Mouse (Mus musculus) stomach, embryonic 16.5 days (tissue): ENCODE data around the gene Znhit6. TPM values are rescaled to one million over a fixed set of nuclear protein-coding genes. Genes with fewer than 3 reads are reported as not detected.
A peak's percentile ranks its signal among the peaks of the same experiment; 100 is the strongest.

ENCODE experiments used
- ATAC-seq: fragments of 200-750 bp; cut with Nextera tagmentation; 2 replicates; pipeline ENCODE4 v1.8.0; 2017; ENCODE audit warnings: moderate number of reproducible peaks, moderate TSS enrichment; ENCODE audit not compliant: insufficient read depth, low FRiP score
- H3K27ac ChIP-seq: fragments of 300-500 bp; sonication (generic); 2 replicates; pipeline ENCODE4 v1.5.1; 2014; ENCODE audit warnings: low read length
- H3K27me3 ChIP-seq: fragments of 300-500 bp; sonication (generic); 2 replicates; pipeline ENCODE4 v1.6.1; 2014; ENCODE audit warnings: low read length, control low read depth, mixed read lengths; ENCODE audit not compliant: control insufficient read depth, insufficient read depth
- H3K36me3 ChIP-seq: fragments of 300-500 bp; sonication (generic); 2 replicates; pipeline ENCODE4 v1.6.1; 2014; ENCODE audit warnings: low read length; ENCODE audit not compliant: control insufficient read depth, insufficient read depth
- H3K4me1 ChIP-seq: fragments of 300-500 bp; sonication (generic); 2 replicates; pipeline ENCODE4 v1.6.1; 2014; ENCODE audit warnings: low read length, control low read depth, mixed read lengths; ENCODE audit not compliant: control insufficient read depth, insufficient read depth
- H3K4me2 ChIP-seq: fragments of 300-500 bp; sonication (generic); 2 replicates; pipeline ENCODE4 v1.6.1; 2014; ENCODE audit warnings: low read depth, low read length, mixed read lengths
- H3K4me3 ChIP-seq: fragments of 300-500 bp; sonication (generic); replicated peaks from 2 replicates; pipeline ENCODE4 v1.5.1; 2014; ENCODE audit warnings: mild to moderate bottlenecking, low read length
- H3K9ac ChIP-seq: fragments of 300-500 bp; sonication (generic); 2 replicates; pipeline ENCODE4 v1.6.1; 2014; ENCODE audit warnings: low read length
- H3K9me3 ChIP-seq: fragments of 300-500 bp; sonication (generic); replicated peaks from 2 replicates; pipeline ENCODE4 v1.6.1; 2016; ENCODE audit warnings: low read length, control low read depth; ENCODE audit not compliant: control insufficient read depth
- WGBS: fragments of 180-500 bp; shearing (Covaris S2); extraction: QIAGEN DNeasy Blood & Tissue Kit; methylation state at CpG from one replicate; pipeline ENCODE4 v1.1.7; 2014; 5-methylcytosine and 5-hydroxymethylcytosine counted together
- polyA plus RNA-seq: library from polyadenylated mRNA; unstranded; fragments of >200 nt; fragmentation: Nextera tagmentation; extraction: Ambion mirVana; gene quantifications from 2 replicates; pipeline ENCODE4 v1.2.1, GENCODE M21; 2015

Gene Znhit6
- polyA plus RNA-seq, result 24.3 and 27.3 TPM in 2 replicates

GRCm38 (mm10) chr3:145575743-145576481 is at the start of gene Znhit6:
Gene Znhit6, plus strand, starts transcription at chr3:145576205.
- Histone ChIP-seq H3K36me3 (peaks cover 3% of the 10 kb centered on the region; the same call in 1 of the 2 replicates), H3K27me3 (no peaks in the 10 kb centered on the region), H3K9ac (peak within 1 kb of the TSS; percentile 81), H3K27ac (peak within 1 kb of the TSS; percentile 69), H3K4me3 (peak within 1 kb of the TSS; percentile 94), H3K9me3 (no peaks in the 10 kb centered on the region), H3K4me2 (peak within 1 kb of the TSS; percentile 67), H3K4me1 (peaks cover 7% of the 10 kb centered on the region)
- ATAC-seq, result peak; percentile 91
- WGBS, result 5% methylated on average over 37 of the region's 37 CpGs

DNA sequence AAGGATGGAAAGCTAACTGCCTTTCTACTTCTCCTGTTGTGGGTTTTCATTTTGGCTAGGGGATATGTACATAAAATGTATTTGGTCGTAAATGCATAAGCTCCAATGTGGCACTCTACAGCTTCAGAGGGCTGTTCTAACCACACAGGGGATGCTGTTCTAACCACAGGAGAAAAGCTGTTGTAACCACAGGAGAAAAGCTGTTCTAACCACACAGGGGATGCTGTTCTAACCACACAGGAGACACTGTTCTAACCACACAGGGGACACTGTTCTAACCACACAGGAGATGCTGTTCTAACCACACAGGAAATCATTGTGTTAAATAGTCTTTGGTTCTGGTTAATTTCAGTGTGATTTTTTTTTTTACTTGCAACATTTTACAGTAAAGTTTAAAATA is 38.1 kb upstream of the Znhit6 start:
- Histone ChIP-seq H3K4me2 (no peak overlapping the region), H3K9me3 (no peaks in the 10 kb centered on the region), H3K27me3 (no peaks in the 10 kb centered on the region), H3K4me3 (no peak overlapping the region), H3K4me1 (no peaks in the 10 kb centered on the region), H3K36me3 (no peaks in the 10 kb centered on the region), H3K27ac (no peak overlapping the region), H3K9ac (no peak overlapping the region)
- WGBS, result 78% methylated on average over 1 of the region's 1 CpGs
- ATAC-seq, result no peak

GRCm38 (mm10) chr3:145548441-145549415 is 27.3 kb upstream of the Znhit6 start:
- Histone ChIP-seq H3K27me3 (no peaks in the 10 kb centered on the region), H3K4me1 (no peaks in the 10 kb centered on the region), H3K9ac (no peak overlapping the region), H3K27ac (no peak overlapping the region), H3K4me3 (no peak overlapping the region), H3K36me3 (no peaks in the 10 kb centered on the region), H3K9me3 (no peaks in the 10 kb centered on the region), H3K4me2 (no peak overlapping the region)
- ATAC-seq, result no peak
- WGBS, result 67% methylated on average over 10 of the region's 10 CpGs

- H3K27ac ChIP-seq, result no peak overlapping the region
- H3K4me2 ChIP-seq, result no peak overlapping the region
- H3K27me3 ChIP-seq, result no peaks in the 10 kb centered on the region
- no peaks in the 10 kb centered on the region for H3K4me1 ChIP-seq
- H3K4me3 ChIP-seq, result no peak overlapping the region
- WGBS, result 81% methylated on average over 3 of the region's 3 CpGs
- no peaks in the 10 kb centered on the region for H3K9me3 ChIP-seq
- no peak for ATAC-seq
- no peak overlapping the region for H3K9ac ChIP-seq
- H3K36me3 ChIP-seq, result no peaks in the 10 kb centered on the region
Measured at GRCm38 (mm10) chr3:145550216-145550615, 25.8 kb upstream of the Znhit6 start.

DNA sequence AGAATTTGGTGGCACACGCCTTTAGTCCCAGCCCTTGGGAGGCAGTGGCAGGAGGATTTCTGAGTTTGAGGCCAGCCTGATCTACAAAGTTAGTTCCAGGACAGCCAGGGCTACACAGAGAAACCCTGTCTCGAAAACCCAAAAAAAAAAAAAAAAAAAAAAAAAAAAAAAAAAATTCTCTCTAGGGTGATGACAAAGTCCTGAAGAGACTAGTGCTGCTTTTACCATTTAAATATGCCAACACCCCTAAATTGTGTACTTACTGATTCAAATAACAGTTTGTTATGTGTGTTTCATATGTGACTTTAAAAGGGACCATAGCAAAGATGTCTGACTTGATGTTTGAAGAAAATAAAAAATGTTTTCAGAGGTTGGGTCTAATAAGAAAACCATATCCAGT is 21.6 kb upstream of the Znhit6 start:
- Histone ChIP-seq H3K27ac (no peak overlapping the region), H3K36me3 (no peaks in the 10 kb centered on the region), H3K9me3 (no peaks in the 10 kb centered on the region), H3K27me3 (no peaks in the 10 kb centered on the region), H3K4me3 (no peak overlapping the region), H3K4me1 (no peaks in the 10 kb centered on the region), H3K4me2 (no peak overlapping the region), H3K9ac (no peak overlapping the region)
- no peak for ATAC-seq
- 67% methylated on average over 2 of the region's 2 CpGs for WGBS

DNA sequence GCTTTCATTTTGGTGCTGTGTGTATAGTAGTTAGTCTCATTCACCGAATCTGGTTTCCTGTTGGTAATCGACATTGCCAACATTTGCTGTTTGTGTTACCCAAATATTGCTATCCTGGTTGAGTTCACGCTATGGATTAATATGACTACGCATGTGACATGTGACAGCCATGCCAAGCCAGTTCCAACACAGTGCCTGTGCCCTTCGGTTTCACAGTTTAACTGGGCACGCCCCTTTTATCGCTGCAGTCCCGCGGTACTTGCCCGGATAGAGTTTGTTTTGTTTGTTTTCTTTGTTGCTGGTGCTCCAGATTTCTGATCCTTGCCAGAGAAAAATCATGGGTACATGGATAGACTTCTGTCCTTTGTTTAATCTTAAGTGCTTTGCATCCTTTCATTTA is 19.8 kb upstream of the Znhit6 start:
- 89% methylated on average over 10 of the region's 10 CpGs for WGBS
- no peaks in the 10 kb centered on the region for H3K4me1 ChIP-seq
- H3K9me3 ChIP-seq, result no peaks in the 10 kb centered on the region
- H3K36me3 ChIP-seq, result no peaks in the 10 kb centered on the region
- H3K27ac ChIP-seq, result no peak overlapping the region
- ATAC-seq, result no peak
- no peak overlapping the region for H3K4me3 ChIP-seq
- no peaks in the 10 kb centered on the region for H3K27me3 ChIP-seq
- H3K9ac ChIP-seq, result no peak overlapping the region
- no peak overlapping the region for H3K4me2 ChIP-seq

GRCm38 (mm10) chr3:145559675-145560074 is 16.3 kb upstream of the Znhit6 start:
- WGBS, result 84% methylated on average over 5 of the region's 5 CpGs
- Histone ChIP-seq H3K4me3 (no peak overlapping the region), H3K36me3 (no peaks in the 10 kb centered on the region), H3K27ac (no peak overlapping the region), H3K4me1 (no peaks in the 10 kb centered on the region), H3K4me2 (no peak overlapping the region), H3K27me3 (no peaks in the 10 kb centered on the region), H3K9ac (no peak overlapping the region), H3K9me3 (0 out of 2 replicates have a peak, but pooled peaks cover 3% of the 10 kb centered on the region)
- ATAC-seq, result no peak

- Histone ChIP-seq H3K27ac (no peak overlapping the region), H3K9ac (no peak overlapping the region), H3K27me3 (no peaks in the 10 kb centered on the region), H3K4me3 (no peak overlapping the region), H3K4me1 (no peaks in the 10 kb centered on the region), H3K36me3 (no peaks in the 10 kb centered on the region), H3K4me2 (no peak overlapping the region), H3K9me3 (0 out of 2 replicates have a peak, but pooled peaks cover 3% of the 10 kb centered on the region)
- no peak for ATAC-seq
- WGBS, result 81% methylated on average over 4 of the region's 4 CpGs
Measured at GRCm38 (mm10) chr3:145560117-145560516, 15.9 kb upstream of the Znhit6 start.

- WGBS, result 83% methylated on average over 3 of the region's 3 CpGs
Measured at GRCm38 (mm10) chr3:145574468-145574867, 1.5 kb upstream of the Znhit6 start.

More at GRCm38 (mm10) chr3:145574468-145574867, 1.5 kb upstream of the Znhit6 start:
- H3K27ac ChIP-seq, result no peak overlapping the region
- no peak for ATAC-seq
- H3K4me3 ChIP-seq, result no peak overlapping the region
- no peaks in the 10 kb centered on the region for H3K27me3 ChIP-seq
- H3K36me3 ChIP-seq, result peaks cover 3% of the 10 kb centered on the region; the same call in 1 of the 2 replicates
- H3K4me2 ChIP-seq, result no peak overlapping the region
- no peak overlapping the region for H3K9ac ChIP-seq
- peaks cover 7% of the 10 kb centered on the region for H3K4me1 ChIP-seq
- H3K9me3 ChIP-seq, result no peaks in the 10 kb centered on the region
